Mouse (Mus musculus): ENCODE results near the gene Parvb. TPM values are rescaled to one million over a fixed set of nuclear protein-coding genes. Genes with fewer than 3 reads are reported as not detected.

Parvb gene
- polyA plus RNA-seq, 1 experiment from 2014 or later, result 5.4 TPM

DNA sequence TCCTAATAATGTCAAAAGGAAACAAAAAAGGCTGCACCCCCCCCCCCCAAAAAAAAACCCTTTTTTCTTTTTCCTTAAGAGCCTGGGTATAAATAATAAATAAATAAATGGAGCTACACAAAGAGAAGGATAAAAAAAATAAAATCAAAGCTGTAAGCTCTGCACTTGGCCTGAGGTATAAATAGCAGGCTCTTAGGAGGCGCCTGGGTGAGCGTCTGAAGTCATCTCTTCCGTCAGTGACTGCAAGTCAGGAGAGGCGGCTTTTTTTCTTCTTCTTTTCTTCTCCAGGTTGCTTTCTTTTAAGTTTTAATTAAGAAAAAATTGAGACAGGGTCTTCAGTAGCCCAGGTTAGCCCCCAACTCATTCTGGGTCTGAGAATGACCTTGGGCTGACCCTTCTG is 34.4 kb downstream of the Parvb start:
- Histone ChIP-seq H3K27me3 (ENCODE audit: insufficient read depth, low read length) (no peaks in the 10 kb centered on the region), H3K9me3 (ENCODE audit: low read depth, low read length) (no peaks in the 10 kb centered on the region), H3K4me1 (ENCODE audit: insufficient read depth) (no peaks in the 10 kb centered on the region), H3K27ac (ENCODE audit: low read depth) (no peak overlapping the region), H3K36me3 (ENCODE audit: insufficient read depth) (no peaks in the 10 kb centered on the region), H3K4me2 (no peak overlapping the region), H3K9ac (no peak overlapping the region), H3K4me3 (ENCODE audit: low read depth, low read length) (no peak overlapping the region)
- TF ChIP-seq CTCF (IDR thresholded peaks at IDR 0.05; ENCODE audit: low read depth), result no peak
- ATAC-seq (ENCODE audit: insufficient read depth) (no peak), DNase-seq (no peak)
- WGBS, result 56% methylated on average over 4 of the region's 4 CpGs

DNA sequence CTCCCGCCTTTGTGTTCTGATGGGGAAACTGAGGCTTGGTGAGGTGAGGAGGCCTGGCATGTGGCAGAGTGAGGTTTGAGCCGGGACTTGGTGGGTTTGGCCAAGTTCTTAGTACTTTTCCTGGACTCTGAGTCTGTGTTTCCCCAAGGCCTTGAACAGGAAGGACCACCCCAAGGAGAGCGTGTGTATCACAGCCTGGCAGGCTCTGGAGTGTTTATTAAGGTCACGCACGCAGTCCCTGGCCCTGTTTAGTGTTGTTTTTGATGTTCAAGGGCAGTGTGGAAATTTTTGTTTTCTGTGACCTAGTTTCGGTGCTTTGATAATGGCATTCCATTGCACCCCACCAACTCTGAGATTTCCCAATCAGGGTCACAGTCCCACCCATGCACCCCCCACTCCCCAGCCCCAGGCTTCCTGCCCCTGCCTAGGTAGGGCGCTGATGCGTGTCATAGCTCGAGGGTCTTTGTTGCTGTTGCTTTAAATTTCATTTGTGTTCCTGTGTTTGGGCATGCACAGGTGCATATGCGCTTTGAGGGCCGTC is 35.9 kb downstream of the Parvb start:
- no peak for ATAC-seq (ENCODE audit: insufficient read depth)
- Histone ChIP-seq H3K4me2 (no peak overlapping the region), H3K36me3 (ENCODE audit: insufficient read depth) (no peaks in the 10 kb centered on the region), H3K9ac (no peak overlapping the region), H3K9me3 (ENCODE audit: low read depth, low read length) (no peaks in the 10 kb centered on the region), H3K27ac (ENCODE audit: low read depth) (no peak overlapping the region), H3K4me3 (ENCODE audit: low read depth, low read length) (no peak overlapping the region), H3K4me1 (ENCODE audit: insufficient read depth) (no peaks in the 10 kb centered on the region), H3K27me3 (ENCODE audit: insufficient read depth, low read length) (no peaks in the 10 kb centered on the region)
- no peak for DNase-seq
- TF ChIP-seq CTCF (IDR thresholded peaks at IDR 0.05; ENCODE audit: low read depth), result no peak
- WGBS, result 87% methylated on average over 11 of the region's 11 CpGs

DNA sequence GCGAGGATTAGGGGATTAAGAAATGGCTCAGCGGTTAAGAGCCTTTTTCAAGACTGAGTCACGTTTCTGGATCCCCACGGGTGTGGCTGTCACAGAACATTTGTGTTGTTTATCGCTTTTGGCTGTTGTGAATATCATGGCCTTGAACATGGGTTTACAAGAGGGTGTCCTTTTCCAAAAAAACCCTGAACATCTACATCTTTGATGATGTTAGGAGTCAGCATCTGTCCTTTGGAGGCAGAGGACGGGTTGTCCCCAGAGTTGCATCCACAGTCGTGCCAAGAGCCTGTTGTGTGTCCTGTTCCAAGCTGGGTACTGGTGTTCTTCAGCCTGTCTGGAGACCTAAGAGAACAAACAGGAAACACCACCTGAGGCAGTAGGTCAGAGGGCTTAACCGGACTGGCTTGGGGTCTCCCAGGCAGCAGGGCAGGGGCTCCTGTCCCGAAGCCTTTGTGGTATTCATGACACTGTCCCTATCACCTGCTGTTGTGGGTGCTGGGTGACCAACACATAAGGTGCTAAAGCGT is 37.3 kb downstream of the Parvb start:
- ATAC-seq (ENCODE audit: insufficient read depth), result no peak
- 85% methylated on average over 10 of the region's 10 CpGs for WGBS

DNA sequence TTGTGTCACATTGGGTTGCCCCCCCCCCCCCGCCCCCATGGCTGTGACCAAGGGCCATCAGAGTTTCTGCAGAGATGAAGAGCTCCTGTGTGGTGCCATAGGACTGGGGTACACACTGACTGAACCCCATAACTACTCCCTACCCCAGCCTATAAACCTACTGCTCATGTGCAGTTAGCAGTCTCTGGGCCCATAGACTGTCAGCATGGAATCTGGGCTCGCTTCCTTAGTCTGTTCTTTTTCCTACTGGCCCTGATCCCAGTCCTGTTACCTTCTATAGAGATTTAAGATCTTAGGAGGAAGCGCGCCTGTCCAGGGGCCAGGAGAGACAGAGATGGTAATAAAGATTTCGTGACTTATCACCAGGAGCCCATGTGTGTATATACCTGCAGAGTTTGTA is 38.2 kb downstream of the Parvb start:
- ATAC-seq (ENCODE audit: insufficient read depth), result no peak
- no peaks in the 10 kb centered on the region for H3K36me3 ChIP-seq (ENCODE audit: insufficient read depth)
- no peak for DNase-seq
- no peak overlapping the region for H3K27ac ChIP-seq (ENCODE audit: low read depth)
- no peaks in the 10 kb centered on the region for H3K9me3 ChIP-seq (ENCODE audit: low read depth, low read length)
- no peak overlapping the region for H3K4me2 ChIP-seq
- 76% methylated on average over 5 of the region's 5 CpGs for WGBS
- H3K4me3 ChIP-seq (ENCODE audit: low read depth, low read length), result no peak overlapping the region
- no peak overlapping the region for H3K9ac ChIP-seq
- TF ChIP-seq CTCF (IDR thresholded peaks at IDR 0.05; ENCODE audit: low read depth), result no peak
- H3K27me3 ChIP-seq (ENCODE audit: insufficient read depth, low read length), result no peaks in the 10 kb centered on the region
- H3K4me1 ChIP-seq (ENCODE audit: insufficient read depth), result no peaks in the 10 kb centered on the region

More for the DNA sequence above, 37.3 kb downstream of the Parvb start:
- Histone ChIP-seq H3K27ac (ENCODE audit: low read depth) (no peak overlapping the region), H3K9me3 (ENCODE audit: low read depth, low read length) (no peaks in the 10 kb centered on the region), H3K4me3 (ENCODE audit: low read depth, low read length) (no peak overlapping the region), H3K4me1 (ENCODE audit: insufficient read depth) (no peaks in the 10 kb centered on the region), H3K4me2 (no peak overlapping the region), H3K27me3 (ENCODE audit: insufficient read depth, low read length) (no peaks in the 10 kb centered on the region), H3K9ac (no peak overlapping the region), H3K36me3 (ENCODE audit: insufficient read depth) (no peaks in the 10 kb centered on the region)
- TF ChIP-seq CTCF (IDR thresholded peaks at IDR 0.05; ENCODE audit: low read depth), result no peak
- DNase-seq, result no peak

DNA sequence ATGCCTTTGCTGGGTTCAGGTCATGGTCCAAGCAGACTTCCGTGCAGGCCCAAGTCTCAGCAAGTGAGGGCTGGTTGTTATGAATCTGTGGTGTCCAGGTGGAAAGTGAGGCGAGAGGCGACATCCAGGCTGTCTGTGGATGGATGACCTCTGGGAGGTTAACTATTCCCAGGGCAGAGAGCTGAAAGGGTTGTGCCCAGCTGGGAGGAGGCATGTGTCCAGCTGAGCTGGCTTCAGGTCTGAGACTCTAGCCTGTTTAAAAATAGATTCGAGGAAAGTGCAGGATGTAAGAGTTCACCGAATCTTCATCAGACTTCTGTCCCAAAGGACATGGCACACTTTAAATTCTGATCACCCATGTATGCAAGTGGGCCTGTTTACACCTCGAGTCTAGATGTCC is 38.6 kb downstream of the Parvb start:
- no peak overlapping the region for H3K4me2 ChIP-seq
- no peaks in the 10 kb centered on the region for H3K9me3 ChIP-seq (ENCODE audit: low read depth, low read length)
- no peak for TF ChIP-seq CTCF (IDR thresholded peaks at IDR 0.05; ENCODE audit: low read depth)
- ATAC-seq (ENCODE audit: insufficient read depth) (no peak), DNase-seq (no peak)
- H3K4me1 ChIP-seq (ENCODE audit: insufficient read depth), result no peaks in the 10 kb centered on the region
- no peak overlapping the region for H3K9ac ChIP-seq
- WGBS, result 75% methylated on average over 6 of the region's 6 CpGs
- no peaks in the 10 kb centered on the region for H3K27me3 ChIP-seq (ENCODE audit: insufficient read depth, low read length)
- no peak overlapping the region for H3K27ac ChIP-seq (ENCODE audit: low read depth)
- no peak overlapping the region for H3K4me3 ChIP-seq (ENCODE audit: low read depth, low read length)
- no peaks in the 10 kb centered on the region for H3K36me3 ChIP-seq (ENCODE audit: insufficient read depth)

DNA sequence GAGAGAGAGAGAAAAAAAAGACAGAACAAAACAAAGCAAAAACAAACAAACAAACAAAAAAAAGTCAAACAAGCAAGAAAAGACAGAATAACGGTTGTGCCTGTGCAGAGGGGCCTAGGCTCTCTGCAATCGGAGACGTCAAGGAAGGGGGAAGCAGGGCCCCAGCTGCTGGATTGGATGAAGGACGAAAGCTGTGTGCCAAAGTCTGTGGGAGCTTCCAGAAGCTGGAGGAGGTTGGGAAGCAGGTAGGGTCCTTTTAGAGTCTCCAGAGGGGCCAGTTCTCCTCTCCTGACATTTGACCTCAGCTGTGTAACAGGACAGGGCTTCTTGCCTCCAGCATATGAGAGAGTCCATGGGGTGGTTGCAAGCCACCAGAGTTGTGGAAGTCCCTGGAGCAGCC is 44.2 kb downstream of the Parvb start:
- Histone ChIP-seq H3K36me3 (ENCODE audit: insufficient read depth) (no peaks in the 10 kb centered on the region), H3K9me3 (ENCODE audit: low read depth, low read length) (no peaks in the 10 kb centered on the region), H3K4me3 (ENCODE audit: low read depth, low read length) (no peak overlapping the region), H3K9ac (no peak overlapping the region), H3K27me3 (ENCODE audit: insufficient read depth, low read length) (no peaks in the 10 kb centered on the region), H3K4me2 (no peak overlapping the region), H3K27ac (ENCODE audit: low read depth) (no peak overlapping the region), H3K4me1 (ENCODE audit: insufficient read depth) (no peaks in the 10 kb centered on the region)
- DNase-seq (no peak), ATAC-seq (ENCODE audit: insufficient read depth) (no peak)
- no peak for TF ChIP-seq CTCF (IDR thresholded peaks at IDR 0.05; ENCODE audit: low read depth)
- 62% methylated on average over 4 of the region's 4 CpGs for WGBS

DNA sequence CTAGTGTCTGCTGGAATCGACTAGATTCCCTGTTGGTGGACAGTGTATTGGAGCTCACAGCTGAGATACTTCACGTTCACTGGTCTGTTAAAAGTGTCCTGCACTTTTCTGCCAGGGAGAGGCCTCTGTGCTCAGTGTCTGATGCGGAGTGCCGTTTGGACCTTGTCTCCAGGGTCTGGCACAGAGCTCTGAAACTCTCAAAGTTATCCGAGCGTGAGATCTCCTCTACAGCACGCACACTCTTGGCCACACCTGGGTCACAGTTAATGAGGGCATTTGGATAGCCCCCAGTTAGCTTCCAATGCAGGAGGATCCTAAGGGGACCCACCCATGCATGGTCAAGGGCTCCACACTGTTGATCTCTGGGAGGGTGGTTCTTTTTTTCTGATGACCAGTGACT is 46.2 kb downstream of the Parvb start:
- no peak overlapping the region for H3K4me3 ChIP-seq (ENCODE audit: low read depth, low read length)
- no peak overlapping the region for H3K4me2 ChIP-seq
- no peak overlapping the region for H3K27ac ChIP-seq (ENCODE audit: low read depth)
- 79% methylated on average over 7 of the region's 7 CpGs for WGBS
- no peaks in the 10 kb centered on the region for H3K9me3 ChIP-seq (ENCODE audit: low read depth, low read length)
- DNase-seq (no peak), ATAC-seq (ENCODE audit: insufficient read depth) (no peak)
- no peak for TF ChIP-seq CTCF (IDR thresholded peaks at IDR 0.05; ENCODE audit: low read depth)
- no peaks in the 10 kb centered on the region for H3K36me3 ChIP-seq (ENCODE audit: insufficient read depth)
- H3K4me1 ChIP-seq (ENCODE audit: insufficient read depth), result no peaks in the 10 kb centered on the region
- no peak overlapping the region for H3K9ac ChIP-seq
- no peaks in the 10 kb centered on the region for H3K27me3 ChIP-seq (ENCODE audit: insufficient read depth, low read length)

DNA sequence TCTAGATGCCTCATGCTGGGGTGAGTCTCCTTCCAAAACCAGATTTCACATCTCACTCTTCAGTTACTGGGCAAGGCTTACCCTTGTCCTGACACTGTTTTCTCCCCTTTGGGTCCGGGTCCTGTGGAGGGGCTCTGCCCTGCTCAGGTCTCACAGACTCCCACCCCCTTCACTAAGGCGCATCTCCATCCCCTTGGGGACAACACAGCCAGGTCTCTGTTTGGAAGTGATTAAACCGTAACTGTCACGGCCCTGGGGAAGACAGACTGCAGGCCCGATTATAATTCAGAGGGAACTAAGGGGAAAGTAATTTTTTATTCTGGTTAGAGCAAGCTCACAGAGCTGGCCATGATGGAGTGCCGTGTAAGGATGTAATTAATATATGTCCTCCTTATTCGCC is 46.8 kb downstream of the Parvb start:
- Histone ChIP-seq H3K4me2 (no peak overlapping the region), H3K4me3 (ENCODE audit: low read depth, low read length) (no peak overlapping the region), H3K9me3 (ENCODE audit: low read depth, low read length) (no peaks in the 10 kb centered on the region), H3K4me1 (ENCODE audit: insufficient read depth) (no peaks in the 10 kb centered on the region), H3K36me3 (ENCODE audit: insufficient read depth) (no peaks in the 10 kb centered on the region), H3K9ac (no peak overlapping the region), H3K27ac (ENCODE audit: low read depth) (no peak overlapping the region), H3K27me3 (ENCODE audit: insufficient read depth, low read length) (no peaks in the 10 kb centered on the region)
- DNase-seq, result no peak
- ATAC-seq (ENCODE audit: insufficient read depth), result no peak
- TF ChIP-seq CTCF (IDR thresholded peaks at IDR 0.05; ENCODE audit: low read depth), result no peak
- WGBS, result 61% methylated on average over 7 of the region's 7 CpGs
